Mouse (Mus musculus) brain, embryonic 18.5 days (tissue): ENCODE data around the gene Slc16a1.
A peak's percentile ranks its signal among the peaks of the same experiment; 100 is the strongest.

Experiments
- DNase-seq: peaks from one replicate; pipeline ENCODE4 v3.0.0-alpha.2; 2012; ENCODE audit warnings: low read depth, low spot score

The Slc16a1 gene

DNA sequence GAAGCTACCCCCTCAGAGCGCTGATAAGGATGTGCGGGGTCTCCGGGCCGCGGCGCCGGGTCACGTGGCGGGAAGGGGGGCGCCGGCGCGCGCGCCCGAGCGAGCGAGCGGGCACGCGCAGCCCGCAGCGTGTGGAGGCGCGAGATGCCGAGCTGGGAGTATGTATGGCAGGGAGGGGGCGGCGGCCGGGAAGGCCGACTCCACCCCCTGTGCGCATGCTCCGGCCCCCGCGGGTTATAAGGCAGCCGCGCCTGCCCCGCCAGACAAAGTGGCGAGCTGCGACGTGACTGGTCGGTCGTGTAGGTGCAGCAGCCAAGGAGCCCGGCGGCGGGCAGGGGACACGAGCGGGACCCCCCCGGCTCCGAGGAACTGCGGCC, at the start of gene Slc16a1:
Slc16a1 (plus strand) TSS at position 266 of the 377 bp plus-strand sequence.
- peak; percentile 76 for DNase-seq

- no peak for DNase-seq
Measured at GRCm38 (mm10) chr3:104596451-104597134, 41.9 kb upstream of the Slc16a1 start.

DNA sequence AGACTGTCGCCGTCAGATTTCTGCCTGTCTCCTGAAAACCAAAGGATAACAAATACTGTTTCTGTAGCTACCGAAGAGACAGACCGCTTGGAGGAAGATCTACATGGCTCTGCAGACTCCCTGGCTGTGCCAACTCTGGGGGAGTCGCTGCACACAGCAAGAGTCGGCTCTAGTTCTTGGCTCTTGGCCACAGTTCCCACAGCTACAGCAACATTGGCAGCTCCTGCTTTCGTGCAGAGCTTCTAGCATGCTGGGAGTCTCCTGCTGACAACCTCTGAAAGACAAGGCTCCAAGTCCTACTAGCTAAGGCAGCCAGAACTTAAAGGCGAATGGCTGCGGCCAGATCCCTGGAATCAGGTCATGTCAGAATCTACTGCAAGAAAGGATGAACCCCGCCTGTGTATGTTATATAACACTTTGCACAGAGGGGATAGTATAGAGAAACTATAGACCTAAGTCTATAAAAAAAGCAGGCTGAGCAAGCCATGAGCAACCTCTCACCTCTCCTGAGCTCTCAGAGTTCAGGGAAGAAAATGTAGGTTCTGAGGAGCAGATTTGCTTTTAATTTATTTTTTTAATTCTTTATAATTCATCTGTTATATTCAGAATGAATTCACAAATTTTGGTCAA, 41.2 kb upstream of the Slc16a1 start:
- DNase-seq: peak; percentile 86

GRCm38 (mm10) chr3:104599296-104600150, 38.9 kb upstream of the Slc16a1 start:
- no peak for DNase-seq

GRCm38 (mm10) chr3:104600691-104601090, 37.8 kb upstream of the Slc16a1 start:
- no peak for DNase-seq

- DNase-seq: no peak
Measured at GRCm38 (mm10) chr3:104601680-104602079, 36.8 kb upstream of the Slc16a1 start.

- no peak for DNase-seq
Measured at GRCm38 (mm10) chr3:104609690-104610380, 28.6 kb upstream of the Slc16a1 start.

DNA sequence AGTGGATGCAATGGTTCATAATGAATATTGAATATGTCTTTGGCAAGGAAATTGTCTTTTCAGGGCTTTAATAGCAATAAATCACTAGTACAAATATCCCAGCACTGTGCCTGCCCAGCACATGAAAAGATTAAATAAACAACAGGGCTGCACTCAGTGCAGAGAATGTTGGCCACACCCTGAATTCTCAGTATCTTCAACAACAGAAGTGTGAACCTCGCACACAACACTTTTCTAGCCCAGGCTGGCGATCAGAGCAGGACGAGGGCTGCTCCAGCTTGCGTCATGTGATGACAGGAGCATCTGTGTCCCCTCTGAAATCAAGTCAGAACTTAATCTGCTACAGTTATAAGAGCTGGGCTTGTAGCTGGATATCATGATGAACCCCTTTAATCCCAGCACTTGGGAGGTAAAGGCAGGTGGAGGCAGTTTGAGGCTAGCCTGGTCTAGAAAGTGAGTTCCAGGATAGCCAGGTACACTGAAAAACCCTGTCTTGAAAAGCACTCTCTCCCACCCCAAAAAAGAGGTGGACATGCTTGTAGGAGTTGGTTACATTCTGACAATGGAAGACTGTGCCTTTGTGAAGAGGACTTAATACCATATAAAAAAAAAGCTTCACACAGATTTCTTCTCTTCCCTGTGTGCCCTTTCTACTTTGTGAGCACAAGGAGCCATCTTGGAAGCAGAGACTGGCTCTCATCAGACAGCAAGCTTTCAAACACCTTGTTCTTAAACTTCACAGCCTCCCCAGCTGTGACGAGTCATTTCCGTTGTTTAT, 27.8 kb upstream of the Slc16a1 start:
- no peak for DNase-seq

DNA sequence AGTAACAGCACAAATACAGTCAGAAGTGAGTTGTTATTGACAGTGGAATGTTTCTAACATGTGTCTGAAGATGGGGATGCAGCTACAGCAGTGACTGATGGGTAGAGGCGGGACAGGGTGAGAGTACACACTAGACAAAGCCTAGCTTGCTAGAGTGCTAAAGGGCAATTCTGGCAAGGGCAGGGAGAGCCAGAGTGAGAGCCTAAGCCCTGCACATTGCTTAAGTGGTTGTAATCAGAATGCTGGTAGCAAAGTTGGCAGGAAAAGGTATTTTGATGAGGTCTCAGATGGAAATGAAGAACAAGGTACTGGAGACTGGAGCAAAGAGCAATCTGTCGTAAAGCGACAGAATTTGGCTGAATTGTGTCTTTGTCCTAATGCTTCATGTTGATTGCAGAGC, 26.5 kb upstream of the Slc16a1 start:
- no peak for DNase-seq

DNA sequence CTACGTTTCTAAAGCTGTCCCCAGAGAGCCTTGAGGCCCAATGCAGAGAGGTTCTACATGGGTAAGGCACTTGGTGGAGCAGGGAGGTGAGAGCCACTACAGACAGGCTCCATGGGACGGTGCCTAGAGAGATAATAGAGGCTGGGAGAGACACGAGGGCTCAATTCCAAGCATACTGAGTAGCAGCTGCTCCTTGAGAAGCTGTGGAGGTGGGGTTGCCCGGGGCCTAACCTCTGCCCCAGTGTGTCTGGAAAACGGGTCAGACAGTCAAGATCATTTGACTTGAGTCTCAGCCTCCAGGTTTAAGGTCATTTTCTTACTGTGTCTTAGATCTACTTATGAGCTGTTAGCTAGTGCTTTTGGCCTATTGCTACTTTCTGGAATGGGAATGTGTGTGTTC, 25.4 kb upstream of the Slc16a1 start:
- DNase-seq: no peak

GRCm38 (mm10) chr3:104614081-104614480, 24.4 kb upstream of the Slc16a1 start:
- no peak for DNase-seq

DNA sequence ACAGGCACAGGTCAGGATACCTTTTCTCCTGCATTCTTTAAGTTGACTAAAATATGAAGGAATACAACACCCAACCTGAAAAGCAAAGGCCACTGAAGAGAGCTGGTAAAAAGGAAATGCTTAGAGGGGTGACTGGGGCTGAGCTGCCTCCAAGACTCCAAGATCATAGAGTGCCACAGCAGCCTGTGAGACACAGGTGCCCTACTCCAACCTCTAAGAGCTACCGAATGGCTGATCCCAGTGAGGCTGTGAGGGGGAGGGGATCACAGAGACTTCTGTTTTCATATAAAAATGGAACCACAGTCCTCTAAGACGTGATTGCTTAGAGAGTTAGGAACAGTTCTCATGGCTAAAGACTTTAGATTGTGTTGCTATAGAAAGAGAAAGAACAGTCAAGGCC, 23.3 kb upstream of the Slc16a1 start:
- no peak for DNase-seq

GRCm38 (mm10) chr3:104616155-104616554, 22.3 kb upstream of the Slc16a1 start:
- DNase-seq: no peak

DNA sequence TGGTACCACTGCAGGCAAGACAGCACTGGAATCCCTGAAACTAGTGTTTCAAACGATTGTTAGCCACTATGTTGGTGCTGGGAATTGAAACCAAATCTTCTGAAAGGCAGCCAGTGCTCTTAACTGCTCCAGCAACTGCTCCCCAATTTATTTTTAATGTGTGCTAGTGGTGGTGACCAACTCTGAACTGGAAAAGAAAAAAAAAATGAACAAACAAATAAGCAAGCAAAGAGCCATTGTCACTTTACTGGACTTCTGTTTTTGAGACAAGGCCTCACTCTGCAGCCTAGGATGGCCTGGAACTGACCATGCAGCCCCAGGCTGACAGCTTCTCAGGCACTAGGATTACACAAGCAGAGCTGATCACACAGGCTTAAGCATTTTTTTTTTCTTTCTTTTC, 16.6 kb upstream of the Slc16a1 start:
- no peak for DNase-seq

DNA sequence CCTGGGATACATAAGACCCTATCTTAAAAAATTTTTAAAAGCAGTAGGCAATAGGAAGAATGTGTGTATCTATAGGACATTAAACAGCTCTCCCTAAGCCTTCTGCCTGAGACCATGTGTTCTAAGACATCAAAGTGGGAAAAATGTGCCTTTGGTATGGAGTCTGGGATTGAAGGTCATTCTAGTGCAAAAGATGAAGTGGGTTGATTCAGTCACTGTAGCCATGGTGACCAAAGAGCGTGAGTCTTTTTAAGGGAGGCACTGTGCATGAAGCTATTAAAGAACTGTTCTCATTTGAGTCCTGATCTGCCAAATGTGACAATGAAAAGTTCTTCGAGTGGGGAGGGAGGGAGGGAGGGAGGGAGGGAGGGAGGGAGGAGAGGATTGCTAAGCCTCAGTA, 8.7 kb upstream of the Slc16a1 start:
- no peak for DNase-seq

- DNase-seq: no peak
Measured at GRCm38 (mm10) chr3:104630941-104631340, 7.5 kb upstream of the Slc16a1 start.

DNA sequence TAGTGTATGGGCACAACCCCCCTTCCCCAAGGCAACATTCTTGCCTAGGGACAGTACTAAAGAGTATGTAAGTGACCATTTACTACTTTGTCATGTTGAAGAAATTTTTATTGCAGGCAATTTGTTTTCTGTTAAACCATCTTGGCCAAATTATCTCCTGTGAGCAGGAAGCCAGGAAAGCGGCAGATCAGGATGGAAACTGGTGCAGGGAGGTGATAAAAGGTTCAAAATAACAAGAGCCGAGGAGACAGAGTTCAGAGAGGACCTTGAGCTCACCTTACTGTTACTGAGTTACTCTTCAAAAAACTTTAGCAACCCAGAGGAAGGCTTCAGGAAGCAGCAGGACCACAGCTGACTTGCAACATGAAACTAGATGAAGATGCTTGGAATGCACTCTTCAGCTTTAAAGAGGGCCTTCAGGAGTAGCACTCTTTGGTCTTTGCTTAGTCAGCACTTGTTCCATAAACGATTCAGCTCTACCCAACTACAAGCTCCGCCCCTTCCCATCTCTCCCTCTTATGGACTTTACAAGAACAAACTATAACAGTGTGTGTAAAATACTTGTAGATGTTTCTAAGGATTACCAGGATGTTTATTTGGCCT, 5.8 kb upstream of the Slc16a1 start:
- DNase-seq: no peak

GRCm38 (mm10) chr3:104636491-104636890, 2.0 kb upstream of the Slc16a1 start:
- no peak for DNase-seq

DNA sequence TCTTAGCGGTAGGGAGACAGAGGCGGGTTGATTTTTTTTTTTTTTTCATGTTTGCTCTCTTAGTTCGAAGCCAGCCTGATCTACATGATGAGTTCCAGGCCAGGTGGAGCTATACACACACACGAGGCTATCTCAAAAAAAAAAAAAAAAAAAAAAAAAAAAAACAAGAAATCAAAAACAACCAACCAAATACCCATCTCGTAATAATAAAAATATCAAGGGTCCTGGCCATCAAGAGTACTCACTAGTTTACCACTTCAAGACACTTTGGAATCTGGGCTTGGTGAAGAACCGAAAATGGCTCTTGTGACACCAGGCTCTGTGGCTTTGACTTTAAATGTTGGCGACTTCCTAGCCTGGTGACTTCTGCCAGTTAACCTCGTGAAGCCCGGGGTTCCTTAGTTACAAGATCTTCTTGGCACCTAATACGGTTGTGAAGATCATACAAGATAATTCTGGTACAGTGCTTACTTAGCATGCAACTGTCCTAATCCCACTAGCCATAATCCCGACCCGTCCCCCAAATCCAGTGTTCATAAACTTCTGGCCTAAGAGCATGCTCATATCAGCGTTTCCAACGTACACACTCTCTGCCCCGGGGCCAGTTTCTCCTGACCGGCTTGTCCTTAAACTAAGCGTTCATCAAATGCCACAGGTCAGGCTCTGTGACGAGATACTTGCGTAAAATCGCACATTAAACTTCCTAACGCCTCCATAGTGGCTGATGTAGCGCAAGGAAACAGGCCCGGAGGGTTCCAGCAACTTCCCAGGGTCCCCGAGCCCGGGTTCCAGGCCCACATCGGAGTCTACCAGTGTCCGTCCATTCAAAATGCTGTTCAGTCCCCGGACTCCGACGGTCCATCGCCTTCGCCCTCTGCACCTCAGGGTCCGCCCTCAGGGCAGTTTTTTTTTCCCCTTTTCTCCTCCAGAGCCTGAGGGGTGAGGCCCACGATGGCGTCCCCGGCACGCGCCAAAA, 753 bp upstream of the Slc16a1 start:
- no peak for DNase-seq
